Comparison of ENCODE assay signal across 8 mouse cellular contexts in the genomic region with DNA sequence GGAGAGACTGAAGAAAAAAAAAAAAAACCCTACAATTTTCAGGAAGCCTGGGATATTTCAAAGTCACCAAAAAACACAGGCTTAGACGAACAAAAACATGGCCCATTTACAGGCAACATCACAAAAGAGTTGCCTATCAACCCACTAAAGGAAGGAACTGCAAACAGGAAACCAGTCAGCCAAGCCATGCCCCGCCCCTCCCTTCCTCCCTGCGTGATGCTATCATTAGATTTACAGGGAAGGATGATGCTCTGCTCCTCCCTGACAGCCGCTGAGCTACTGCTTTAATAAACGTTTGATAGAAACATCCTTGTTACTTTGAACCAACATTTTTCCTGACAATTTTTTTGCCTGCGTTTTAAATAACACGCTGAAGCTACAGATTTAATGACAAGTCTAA. TPM values are rescaled to one million over a fixed set of nuclear protein-coding genes. Genes with fewer than 3 reads are reported as not detected.
A peak's percentile ranks its signal among the peaks of the same experiment; 100 is the strongest.
DNase-seq lines count a peak whose midpoint lies in the region; ATAC-seq lines count a peak whose summit lies in the region.
"Had no signal": no experiment of that assay in that cellular context is flagged by ENCODE, and none has a peak within 500 bp of the region (broad histone marks: within the 10 kb centered on the region; RNA-seq: fewer than 3 reads in every experiment).

No protein-coding gene starts in this region.

- peak overlapping the region; percentile 59; the same call in 1 of the 2 replicates for H3K27ac ChIP-seq in limb, embryonic 15.5 days

- no peaks in the 10 kb centered on the region for H3K9me3 ChIP-seq in limb, embryonic 15.5 days

- H3K36me3 ChIP-seq in limb, embryonic 15.5 days: peaks cover 5% of the 10 kb centered on the region; the same call in 1 of the 2 replicates

- no peak for ATAC-seq in limb, embryonic 15.5 days (ENCODE audit: insufficient number of reproducible peaks, low FRiP score, low TSS enrichment, low read depth)

- H3K4me3 ChIP-seq in limb, embryonic 15.5 days: no peak overlapping the region

- H3K4me1 ChIP-seq in limb, embryonic 15.5 days: no peaks in the 10 kb centered on the region

- DNase-seq in CD4-positive, CD25-positive, alpha-beta regulatory T cell, adult 2 months (ENCODE audit: low read depth, low spot score): peak; percentile 36
- peak; percentile 9 for DNase-seq in R1 (ENCODE audit: low read depth, low spot score)
- DNase-seq in heart, postnatal 10 days: peak; percentile 29 to 55
- no peak for DNase-seq in neural tube, embryonic 10.5 days (ENCODE audit: extremely low spot score, low spot score)
- DNase-seq in embryo, embryonic 11 days: no peak
- no peak for DNase-seq in urinary bladder, postnatal 4 days (ENCODE audit: low spot score in 2 of 2)
- DNase-seq: cerebellum, postnatal 36 days had no signal

- intact Hi-C loops in heart, postnatal 10 days (cut with DNase I): loop anchor here (5.0 kb wide), 2 partner anchors 38 to 42 kb away; a partner anchor contains a TSS

- H3K9ac ChIP-seq in limb, embryonic 15.5 days: no peak overlapping the region

- WGBS in limb, embryonic 15.5 days: 70% methylated on average over 7 of the region's 7 CpGs

- no peaks in the 10 kb centered on the region for H3K27me3 ChIP-seq in limb, embryonic 15.5 days

- no peak overlapping the region for H3K4me2 ChIP-seq in limb, embryonic 15.5 days

RNA-seq across cellular contexts. Expression of a gene that starts 39.5 kb away (rescaled TPM):
- 1 to 10 TPM; 5.2 to 6.5 TPM for total RNA-seq in heart, postnatal 10 days (2021)
- polyA plus RNA-seq in limb, embryonic 15.5 days (2015; fragmentation: Nextera tagmentation; extraction: Ambion mirVana): 6.4 and 6.7 TPM in 2 replicates

Comparison
In these comparisons a context has a peak if more than half of its experiments do, and no peak if none do; other contexts are left out.
1. DNase-seq: peak in CD4-positive, CD25-positive, alpha-beta regulatory T cell, adult 2 months (single experiment), R1 (single experiment) and heart, postnatal 10 days (2 of 2); none in neural tube, embryonic 10.5 days (single experiment), embryo, embryonic 11 days (single experiment) and urinary bladder, postnatal 4 days (0 of 2).